Mouse (Mus musculus): ENCODE results near the gene Btf3l4. TPM values are rescaled to one million over a fixed set of nuclear protein-coding genes. Genes with fewer than 3 reads are reported as not detected.
A peak's percentile ranks its signal among the peaks of the same experiment; 100 is the strongest.

The Btf3l4 gene
- total RNA-seq (2022), result 10 to 100 TPM; 35.7 to 46.0 (median 41.9) TPM

DNA sequence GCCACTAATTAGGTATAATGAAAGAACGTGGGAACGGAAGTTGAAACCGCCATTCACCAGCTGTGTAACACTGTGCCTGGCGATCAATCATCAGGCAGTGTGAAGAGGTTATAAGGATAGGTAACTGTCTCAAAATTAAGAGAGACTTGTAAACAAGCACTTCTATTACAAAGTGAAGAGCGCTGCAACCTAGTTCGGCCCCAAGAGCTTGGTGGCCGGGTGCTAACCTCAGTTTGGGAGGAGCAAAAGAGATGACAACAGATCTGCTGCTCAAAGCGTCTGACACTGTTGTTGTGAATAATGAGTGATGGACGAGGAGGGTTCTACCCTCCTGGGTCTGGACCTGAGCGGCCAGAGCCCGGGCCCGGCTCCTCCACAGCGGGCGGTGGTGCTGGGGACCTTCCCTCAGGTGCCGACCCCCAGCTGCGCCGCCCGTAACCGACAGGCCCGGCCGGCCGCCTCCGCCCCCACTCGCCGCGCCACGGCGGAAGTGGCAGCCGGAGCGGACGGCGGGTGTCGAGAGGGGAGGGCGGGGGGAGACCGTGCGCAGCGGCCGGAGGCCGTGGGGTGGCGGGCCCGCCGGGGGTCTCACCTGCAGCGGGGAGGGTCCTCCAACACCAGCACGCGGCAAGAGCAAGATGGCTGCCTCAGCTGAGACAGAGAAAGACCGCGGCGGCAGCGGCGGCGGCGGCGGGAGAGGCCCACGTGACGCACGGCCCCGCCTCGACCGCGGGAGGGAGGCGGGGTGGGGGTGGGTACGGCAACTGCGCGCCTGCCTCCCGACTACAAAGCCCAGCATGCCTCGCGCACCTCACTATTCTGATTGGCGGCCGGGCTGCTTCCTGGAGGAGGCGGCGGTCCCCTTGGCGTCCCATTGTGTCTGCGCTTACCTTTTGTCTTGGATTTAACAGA, at the start of gene Btf3l4:
TSS of gene Btf3l4 (minus strand) at position 699 of the 912 bp plus-strand sequence.
- DNase-seq (ENCODE audit: low spot score in 2 of 2), result peak; percentile 79 to 83

DNA sequence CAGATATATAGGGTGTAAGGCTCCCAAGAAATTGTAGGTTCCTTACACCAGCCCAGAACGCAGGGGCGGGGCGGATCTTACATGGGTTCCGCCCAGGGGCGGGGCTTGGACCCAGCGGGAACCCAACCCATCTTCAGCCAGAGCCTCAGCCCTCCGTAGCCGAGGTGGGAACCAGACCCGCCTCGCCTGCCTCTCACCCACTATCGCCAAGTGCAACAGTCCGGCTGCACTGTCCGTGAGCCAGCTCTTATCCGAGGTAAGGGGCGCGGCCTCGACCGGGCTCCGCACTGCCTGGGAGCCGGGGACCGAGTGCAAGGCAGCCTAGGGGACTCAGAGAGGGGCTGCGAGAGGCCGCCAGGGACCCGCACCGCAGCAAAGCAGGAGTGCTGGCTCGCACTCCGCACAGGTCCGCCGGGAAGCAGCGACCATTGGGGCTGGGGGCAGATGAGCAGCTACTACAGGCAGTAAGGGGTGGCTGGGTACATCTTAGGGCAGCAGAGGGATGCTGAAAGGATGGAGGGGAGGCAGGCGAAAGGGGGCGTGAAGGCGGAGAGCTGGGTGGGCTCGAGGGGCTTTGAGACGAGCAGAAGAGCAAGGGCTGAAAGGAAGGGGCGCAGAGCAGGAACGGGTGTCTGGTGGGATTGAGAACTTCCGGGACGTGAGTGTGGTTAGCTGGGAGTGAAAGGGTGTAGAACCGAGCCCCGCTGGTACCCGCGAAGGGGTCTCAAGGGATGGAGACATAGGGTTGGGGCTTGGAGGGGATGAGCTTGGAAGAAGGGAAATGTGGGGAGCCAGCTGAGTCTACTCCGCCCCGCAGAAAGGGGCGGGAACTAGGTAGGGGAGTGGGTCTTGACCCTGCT, 45.8 kb upstream of the Btf3l4 start, which contains the start of gene Rab3b:
TSS of gene Rab3b (plus strand) at position 101 of the 860 bp plus-strand sequence.
- DNase-seq (ENCODE audit: low spot score in 2 of 2), result peak in 1 of 2 experiments; percentile 13

DNA sequence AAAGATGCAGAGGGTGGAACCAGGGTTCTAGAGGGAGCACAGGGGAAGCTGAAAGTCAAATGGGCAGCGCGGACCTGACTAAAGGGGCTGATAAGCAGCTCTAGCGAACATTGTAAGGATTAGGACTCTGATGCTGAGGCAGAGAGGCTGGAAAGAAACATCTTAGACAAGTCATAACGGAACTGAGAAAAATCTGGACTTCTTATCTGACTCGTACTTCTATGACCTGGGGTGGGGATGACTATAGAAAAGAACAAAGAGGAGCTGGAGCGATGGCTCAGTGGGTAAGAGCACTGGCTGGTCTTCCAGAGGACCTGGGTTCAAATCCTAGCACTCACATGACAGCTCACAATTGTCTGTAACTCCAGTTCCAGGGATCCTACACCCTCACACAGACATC, 44.5 kb upstream of the Btf3l4 start:
- DNase-seq (ENCODE audit: low spot score in 2 of 2), result no peak

DNA sequence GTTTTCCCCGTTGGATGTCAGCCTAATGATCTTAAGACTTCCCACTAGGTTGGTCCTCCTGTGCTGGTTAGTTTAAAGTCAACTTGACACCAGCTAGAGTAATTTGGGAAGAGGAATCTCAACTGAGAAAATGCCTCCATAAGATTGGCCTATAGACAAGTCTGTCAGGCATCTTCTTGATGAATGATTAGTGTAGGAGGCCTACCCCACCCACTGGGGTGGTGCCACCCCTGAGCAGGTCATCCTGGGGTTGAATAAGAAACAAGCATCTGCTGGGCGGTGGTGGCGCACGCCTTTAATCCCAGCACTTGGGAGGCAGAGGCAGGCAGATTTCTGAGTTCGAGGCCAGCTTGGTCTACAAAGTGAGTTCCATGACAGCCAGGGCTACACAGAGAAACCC, 40.3 kb upstream of the Btf3l4 start:
- no peak for DNase-seq (ENCODE audit: low spot score in 2 of 2)

DNA sequence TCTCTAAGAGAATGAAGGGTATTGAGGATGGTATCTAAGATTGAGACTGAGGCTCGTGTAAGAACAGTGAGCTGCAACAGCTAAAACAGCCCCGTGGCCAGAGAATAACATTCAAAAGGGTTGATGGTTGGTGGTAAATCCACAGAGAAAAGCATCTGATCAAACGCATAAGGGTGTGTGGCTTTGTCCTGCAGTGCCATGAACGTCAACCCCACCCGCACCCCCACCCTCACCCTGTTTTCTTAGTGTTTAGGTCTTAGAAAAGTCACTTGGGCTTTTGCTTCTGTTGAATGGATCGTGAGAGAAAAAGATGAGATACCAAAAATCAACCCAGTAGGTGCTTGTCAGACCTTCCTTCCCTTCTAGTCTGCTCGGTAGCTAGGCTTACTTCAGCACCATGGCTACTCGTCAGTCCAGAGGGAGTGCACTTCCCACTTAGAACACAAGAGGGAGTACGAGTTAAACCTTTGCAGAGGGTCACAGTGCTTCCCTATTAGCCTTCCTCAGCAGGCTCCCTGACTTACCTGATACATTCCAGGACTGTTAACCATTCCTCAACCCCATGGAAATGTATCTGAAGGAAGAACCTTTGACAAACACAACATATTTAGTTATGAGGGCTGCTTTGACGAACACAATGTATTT, 36.4 kb upstream of the Btf3l4 start:
- peak; percentile 42 to 65 for DNase-seq (ENCODE audit: low spot score in 2 of 2)

DNA sequence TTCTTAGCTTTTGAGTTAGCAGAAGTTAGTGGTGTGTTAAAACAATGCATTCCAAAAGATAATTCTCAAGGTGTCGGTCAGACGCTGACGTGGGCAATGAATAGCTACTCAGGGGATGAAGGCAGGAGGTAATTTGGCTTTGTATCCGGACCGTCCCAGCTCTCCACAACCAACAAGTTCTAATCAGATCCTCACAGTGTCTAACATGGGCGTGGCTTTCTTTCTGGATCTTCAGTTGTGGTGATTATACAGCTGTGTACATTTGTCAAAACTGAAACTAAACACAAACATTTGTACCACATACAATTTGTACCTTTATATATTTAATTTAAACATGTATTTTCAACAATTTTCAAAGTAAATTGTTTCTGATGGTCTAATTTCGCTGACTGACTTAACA, 33.4 kb upstream of the Btf3l4 start:
- DNase-seq (ENCODE audit: low spot score in 2 of 2), result no peak

DNA sequence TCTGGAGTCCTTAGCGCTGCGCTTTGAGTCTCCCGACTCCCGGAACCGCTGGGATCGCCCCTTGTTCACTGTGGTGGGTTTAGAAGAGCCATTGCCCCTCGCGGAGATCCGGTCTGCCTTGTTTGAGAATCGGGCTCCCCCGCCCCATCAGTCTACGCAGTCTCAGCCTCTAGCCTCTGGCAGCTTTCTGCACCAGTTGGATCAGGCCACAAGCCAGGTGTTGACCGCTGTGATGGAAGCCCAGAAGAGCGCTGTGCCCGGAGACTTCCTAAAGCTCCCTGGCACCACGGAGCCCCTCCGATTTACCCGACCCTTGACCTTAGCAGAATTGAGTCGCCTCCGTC, 15.1 kb upstream of the Btf3l4 start, which contains the start of gene A730015C16Rik:
TSS of gene A730015C16Rik (minus strand) at position 115 of the 344 bp plus-strand sequence.
- peak; percentile 4 to 37 for DNase-seq (ENCODE audit: low spot score in 2 of 2)

DNA sequence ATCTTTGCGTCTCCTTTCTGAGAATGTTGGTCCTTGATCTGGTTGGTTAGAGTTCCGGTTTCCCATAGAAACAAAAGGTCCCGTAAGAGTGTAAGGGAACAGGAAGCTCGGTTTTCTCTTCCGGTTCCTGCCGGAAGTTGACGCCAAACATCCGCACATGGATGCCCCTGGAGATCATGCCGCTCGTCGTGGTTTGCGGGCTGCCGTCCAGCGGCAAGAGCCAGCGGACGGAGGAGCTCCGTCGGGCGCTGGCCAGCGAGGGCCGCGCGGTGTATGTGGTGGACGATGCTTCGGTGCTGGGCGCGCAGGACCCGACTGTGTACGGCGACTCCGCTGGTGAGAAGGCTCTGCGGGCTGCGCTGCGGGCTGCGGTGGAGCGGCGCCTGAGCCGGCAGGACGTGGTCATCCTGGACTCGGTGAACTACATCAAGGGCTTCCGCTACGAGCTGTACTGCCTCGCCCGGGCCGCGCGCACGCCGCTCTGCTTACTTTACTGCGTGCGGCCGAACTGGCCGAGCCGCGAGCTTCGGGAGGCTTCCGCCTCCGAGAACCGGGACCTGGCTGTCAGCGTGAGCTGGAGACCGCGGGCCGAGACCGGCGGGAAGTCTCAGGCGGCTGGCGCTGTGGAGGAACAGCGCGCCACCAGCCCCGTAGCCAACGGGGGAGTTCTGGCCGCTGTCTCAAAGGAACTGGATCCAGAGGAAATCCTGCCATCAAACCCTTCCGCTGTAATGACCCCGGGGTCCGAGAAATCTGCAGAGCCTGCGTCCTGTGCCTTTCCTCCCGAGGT, 14.5 kb upstream of the Btf3l4 start, which contains the start of gene Kti12:
TSS of gene Kti12 (plus strand) at position 71 of the 790 bp plus-strand sequence.
- peak; percentile 50 to 72 for DNase-seq (ENCODE audit: low spot score in 2 of 2)

DNA sequence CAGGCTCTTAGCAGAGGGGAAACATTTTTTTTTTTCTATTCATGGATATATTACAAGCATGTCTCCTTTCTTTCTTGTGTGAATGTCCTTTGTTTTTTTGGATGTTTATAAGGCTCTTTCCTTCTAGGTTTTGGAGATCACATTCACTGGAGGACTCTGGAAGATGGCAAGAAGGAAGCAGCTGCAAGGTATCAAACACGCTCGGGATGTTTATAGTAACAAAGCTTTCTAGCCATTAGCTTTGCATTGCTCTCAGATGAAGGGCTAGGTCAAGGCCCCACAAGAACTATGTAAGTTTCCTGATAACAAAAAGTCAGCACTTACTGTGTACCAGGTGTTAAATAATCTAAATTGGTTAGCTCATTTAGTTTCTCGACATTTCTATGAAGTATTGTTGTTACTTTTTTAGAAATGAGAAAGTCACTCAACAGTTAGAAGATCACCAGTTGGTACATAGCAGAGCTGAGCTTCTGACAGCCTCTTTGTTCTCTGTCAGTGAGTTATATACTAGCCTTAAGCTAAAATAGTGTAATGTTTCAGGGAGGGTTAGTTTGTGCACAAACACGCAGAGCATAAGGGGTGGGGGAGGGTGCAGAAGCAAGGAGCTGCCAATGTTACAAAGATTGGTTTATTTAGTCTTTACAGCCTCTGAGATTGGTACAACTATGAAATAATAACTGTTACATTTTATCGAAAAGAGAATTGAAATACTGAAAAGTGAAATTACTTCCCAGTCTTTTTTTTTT, 12.6 kb upstream of the Btf3l4 start:
- no peak for DNase-seq (ENCODE audit: low spot score in 2 of 2)

DNA sequence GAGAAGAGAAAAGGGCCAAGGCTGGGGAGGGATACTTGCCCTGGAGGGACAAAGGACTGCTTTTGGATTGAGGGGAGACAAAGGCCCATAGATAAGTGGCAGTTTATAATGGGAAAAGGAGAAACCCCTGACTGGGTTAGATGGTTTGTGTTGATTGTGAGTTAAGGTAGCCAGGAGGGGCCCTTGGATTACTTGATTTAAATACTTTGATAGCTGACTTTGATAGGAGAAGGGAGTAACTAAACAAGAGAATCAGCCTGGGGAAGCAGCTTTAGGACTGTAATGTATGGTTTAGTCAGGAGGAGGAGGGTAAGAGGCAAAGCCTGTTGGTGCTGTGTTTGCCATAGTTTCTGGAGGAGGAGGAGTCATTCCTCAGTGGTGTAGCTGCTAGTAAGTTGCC, 9.9 kb upstream of the Btf3l4 start:
- DNase-seq (ENCODE audit: low spot score in 2 of 2), result no peak

DNA sequence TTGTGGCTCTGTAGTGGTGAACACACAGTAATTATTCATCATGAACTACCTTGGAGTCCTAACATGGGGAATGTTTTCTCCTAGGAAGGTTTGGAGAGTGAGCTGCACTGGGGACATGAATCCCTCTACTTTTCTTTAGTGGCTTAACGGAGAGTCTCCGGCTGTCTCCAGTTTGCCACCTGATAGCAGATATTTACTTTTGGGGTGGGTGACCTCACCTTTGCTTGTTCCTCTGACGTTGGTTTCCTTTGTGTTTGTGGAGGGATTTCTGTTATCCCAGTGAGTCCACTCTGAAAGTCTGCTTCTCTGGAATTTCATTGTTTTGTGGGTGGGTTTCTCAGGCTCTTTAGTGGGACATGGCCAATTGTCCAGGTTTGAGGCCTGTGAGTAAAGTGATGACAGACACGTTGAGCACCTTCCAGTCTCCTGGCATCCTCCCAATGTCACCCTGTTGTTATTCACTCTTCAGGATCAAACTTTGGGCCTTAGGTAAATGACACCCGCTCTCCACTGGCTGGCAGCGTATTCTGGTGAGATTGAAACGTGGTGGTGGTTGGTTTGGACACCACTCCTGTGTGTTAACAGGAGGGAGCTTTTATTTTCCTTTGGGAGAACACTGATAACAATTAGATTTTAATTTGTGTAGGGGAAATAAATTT, 8.6 kb upstream of the Btf3l4 start:
- DNase-seq (ENCODE audit: low spot score in 2 of 2), result no peak

DNA sequence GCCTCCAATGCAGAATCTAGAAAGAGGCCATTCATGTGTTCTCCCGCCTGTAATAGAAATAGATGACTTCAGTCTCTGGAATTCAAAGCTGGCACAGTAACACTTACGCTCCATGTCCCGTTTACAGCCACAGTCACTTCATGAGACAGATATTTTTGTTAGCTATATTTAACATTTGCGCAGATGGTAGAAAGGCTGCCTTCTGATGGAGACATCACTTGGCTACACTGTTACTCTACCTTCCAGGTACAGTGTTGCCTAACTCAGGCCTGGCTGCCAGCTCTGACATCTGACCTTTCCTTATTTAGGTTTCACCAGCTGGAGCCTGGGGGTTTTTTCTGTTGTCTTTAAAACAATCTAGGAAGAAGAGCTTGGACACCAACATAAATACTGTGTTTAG, 4.6 kb upstream of the Btf3l4 start:
- peak; percentile 10 to 15 for DNase-seq (ENCODE audit: low spot score in 2 of 2)

DNA sequence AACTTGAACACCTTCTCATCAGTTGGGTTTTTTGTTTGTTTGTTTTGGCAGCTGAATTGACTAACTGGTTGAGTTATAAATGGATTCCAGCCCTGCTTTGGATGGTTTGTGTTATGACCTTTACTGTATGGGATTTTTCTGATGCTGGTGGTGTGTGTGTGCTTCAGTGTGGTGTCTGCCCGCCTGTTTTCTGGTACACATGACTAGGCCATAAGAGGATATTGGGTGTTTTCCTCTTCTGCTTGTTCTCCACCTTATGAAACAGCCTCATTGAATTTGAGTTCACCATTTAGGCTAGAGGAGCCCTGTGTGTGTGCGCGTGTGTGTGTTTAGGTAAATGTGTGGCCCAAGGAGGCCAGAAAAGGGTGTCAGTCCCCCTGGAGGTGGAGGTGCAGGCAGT, 2.1 kb upstream of the Btf3l4 start:
- DNase-seq (ENCODE audit: low spot score in 2 of 2), result no peak

DNA sequence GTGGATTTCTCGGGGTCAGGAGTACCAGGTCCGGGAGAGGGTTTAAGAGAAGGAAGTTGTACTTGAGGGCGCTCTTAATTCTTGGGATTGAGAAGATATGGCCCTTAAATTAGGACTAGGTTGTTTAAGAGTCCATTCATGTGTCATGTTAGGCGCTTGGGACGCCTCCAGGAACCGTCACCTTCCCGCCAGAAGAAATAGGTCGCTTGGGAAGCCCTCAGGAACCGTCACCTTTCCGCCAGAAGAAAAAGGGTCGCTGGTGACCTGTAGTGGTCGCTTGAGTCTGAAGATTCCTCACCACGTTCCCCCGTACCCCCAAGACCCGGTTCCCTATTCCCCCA, 1.5 kb upstream of the Btf3l4 start:
- peak in 1 of 2 experiments; percentile 5 for DNase-seq (ENCODE audit: low spot score in 2 of 2)

DNA sequence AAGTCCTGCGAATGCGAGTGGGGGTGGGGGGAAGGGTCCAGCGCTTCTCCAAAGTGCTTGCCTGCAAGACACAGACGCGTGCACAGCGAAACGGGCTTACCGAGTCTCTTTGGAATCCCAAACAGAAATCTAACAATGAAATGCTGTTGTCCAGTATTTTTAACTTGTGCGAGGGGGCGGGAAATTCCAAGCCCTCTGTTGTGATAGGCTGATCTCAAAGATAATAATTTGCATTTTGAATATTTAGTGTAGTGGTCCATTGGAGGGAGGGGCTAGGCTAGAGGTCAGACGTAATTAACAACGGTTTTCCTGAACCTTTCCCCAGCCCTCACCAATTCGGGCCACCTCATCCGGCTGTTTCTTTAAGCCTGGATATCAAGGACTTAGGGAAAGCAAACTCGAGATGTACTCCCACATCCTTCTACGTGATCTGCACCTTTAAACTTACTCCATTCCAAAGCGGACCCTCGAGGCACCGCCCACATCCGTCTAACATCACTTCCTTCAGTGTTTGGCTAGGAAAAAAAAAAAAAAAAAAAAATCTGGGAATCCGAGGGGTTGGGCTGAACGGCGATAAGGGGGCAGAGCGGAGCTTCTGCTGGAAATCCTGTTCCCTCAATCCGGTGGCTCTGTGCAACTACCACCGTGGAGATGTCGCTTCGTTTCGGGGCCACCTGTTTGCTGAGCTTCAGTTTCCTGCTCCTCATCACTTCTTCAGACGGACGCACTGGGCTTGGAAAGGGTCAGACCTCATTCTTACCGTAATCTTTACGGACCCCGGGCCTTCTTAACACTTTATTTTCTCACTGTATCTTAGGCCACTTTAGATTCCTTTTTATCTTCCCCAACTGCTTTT, 929 bp upstream of the Btf3l4 start, which contains the start of gene Txndc12:
TSS of gene Txndc12 (plus strand) at position 487 of the 856 bp plus-strand sequence.
- peak; percentile 75 to 81 for DNase-seq (ENCODE audit: low spot score in 2 of 2)

DNA sequence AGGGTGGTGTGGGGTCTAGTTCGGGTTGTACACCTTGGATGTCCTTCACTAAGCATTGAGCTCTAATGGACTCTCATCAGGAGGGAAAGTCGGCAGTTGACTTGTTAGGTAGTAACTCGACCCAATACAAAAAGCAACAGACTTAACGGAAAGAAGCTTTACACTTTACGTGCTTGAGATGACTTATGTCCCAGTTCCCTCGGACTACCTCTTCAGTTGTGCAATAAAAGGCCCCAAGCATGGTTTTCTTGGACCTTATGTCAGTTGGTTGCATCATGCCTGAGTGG, 357 bp upstream of the Btf3l4 start:
- no peak for DNase-seq (ENCODE audit: low spot score in 2 of 2)

DNA sequence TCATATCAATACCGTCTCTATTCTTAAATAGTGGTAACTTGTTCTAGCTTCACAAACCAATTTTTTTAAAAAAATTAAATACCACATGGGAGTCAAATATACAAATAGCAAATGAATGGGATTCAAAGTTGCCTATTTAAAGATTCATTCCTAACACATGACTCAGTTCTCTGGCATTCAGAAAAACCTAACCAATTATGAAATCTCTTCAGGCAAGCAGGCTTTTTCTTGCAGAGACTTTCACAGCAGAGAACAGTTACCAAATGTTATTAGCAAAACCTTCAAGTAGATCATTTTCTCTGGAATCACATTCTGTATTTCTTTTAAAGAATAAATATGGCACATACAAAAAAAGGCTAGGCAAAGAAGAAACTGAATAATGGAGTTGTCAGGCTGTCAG, 2.7 kb downstream of the Btf3l4 start:
- DNase-seq (ENCODE audit: low spot score in 2 of 2), result no peak

DNA sequence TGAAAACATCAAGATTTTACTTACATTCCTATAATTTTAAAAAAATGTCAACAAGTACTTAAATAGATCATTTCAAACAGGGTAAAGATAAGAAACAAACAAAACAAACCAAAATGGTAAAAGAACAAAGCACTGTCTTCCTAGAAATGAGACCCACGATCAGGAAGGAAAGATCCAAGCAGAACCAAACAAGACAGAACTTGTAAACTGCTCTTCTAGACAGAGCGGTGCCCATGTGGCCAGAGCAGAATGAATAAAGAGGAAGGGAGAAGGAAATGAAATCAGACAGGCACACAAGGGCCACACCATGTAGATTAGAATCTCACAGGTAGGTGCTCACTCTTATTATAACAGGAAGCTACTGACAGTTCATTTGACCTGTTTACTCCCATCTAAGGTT, 6.8 kb downstream of the Btf3l4 start:
- no peak for DNase-seq (ENCODE audit: low spot score in 2 of 2)

DNA sequence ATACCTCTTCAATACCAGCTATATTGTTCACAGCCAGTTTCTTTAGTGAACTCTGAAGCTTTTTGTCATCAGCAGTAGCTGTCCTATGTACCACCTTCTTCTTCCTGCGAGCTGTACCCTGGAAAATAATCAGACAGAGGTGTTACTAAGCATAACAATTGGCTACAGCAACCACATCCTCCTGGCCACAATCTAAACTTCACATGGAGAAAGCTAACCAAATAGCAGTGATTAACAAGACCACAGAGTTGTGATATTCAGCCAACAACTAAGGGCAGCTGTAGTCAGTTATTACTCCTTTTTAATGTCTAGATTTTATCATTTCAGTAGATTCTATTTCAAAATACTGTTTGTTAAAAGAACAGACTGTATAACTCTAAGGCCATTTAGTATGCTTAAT, 7.3 kb downstream of the Btf3l4 start:
- no peak for DNase-seq (ENCODE audit: low spot score in 2 of 2)
